Mouse (Mus musculus): Measurements from ENCODE around the gene Mga.

- TF ChIP-seq CTCF (IDR thresholded peaks at IDR 0.05; ENCODE audit: control insufficient read depth, insufficient read depth, insufficient read length) (no peak), MAX (IDR thresholded peaks at IDR 0.05) (no peak), USF1 (IDR thresholded peaks at IDR 0.05; ENCODE audit: low read depth) (no peak), MYOG (IDR thresholded peaks at IDR 0.05; ENCODE audit: control insufficient read depth, extremely low read depth, insufficient read length) (no peak)
These were observed 32.5 kb upstream of the Mga start for GRCm38 (mm10) chr2:119864484-119864883.
